Mouse (Mus musculus) heart, embryonic 13.5 days (tissue): ENCODE results near the gene Oxct2b. TPM values are rescaled to one million over a fixed set of nuclear protein-coding genes. Genes with fewer than 3 reads are reported as not detected.
"Not testable (repeated sequence)": the region's sequence is repeated elsewhere in the genome, so short reads cannot be mapped to it uniquely, and the experiment has no call there.

Source experiments
- ATAC-seq: fragments of 200-750 bp; cut with Nextera tagmentation; 2 replicates; pipeline ENCODE4 v1.8.0; 2017; ENCODE audit warnings: moderate TSS enrichment; ENCODE audit not compliant: insufficient number of reproducible peaks, low FRiP score, low TSS enrichment; ENCODE audit errors: extremely low read depth
- H3K27ac ChIP-seq: fragments of 300-500 bp; sonication (generic); replicated peaks from 2 replicates; pipeline ENCODE4 v1.5.1; 2015; ENCODE audit warnings: moderate library complexity, mild to moderate bottlenecking, inconsistent platforms
- H3K27me3 ChIP-seq: fragments of 300-500 bp; sonication (generic); replicated peaks from 2 replicates; pipeline ENCODE4 v1.6.1; 2015; ENCODE audit warnings: mild to moderate bottlenecking, inconsistent platforms
- H3K36me3 ChIP-seq: fragments of 300-500 bp; sonication (generic); 2 replicates; pipeline ENCODE4 v1.6.1; 2015; ENCODE audit warnings: mild to moderate bottlenecking, inconsistent platforms
- H3K4me1 ChIP-seq: fragments of 300-500 bp; sonication (generic); 2 replicates; pipeline ENCODE4 v1.6.1; 2015; ENCODE audit warnings: inconsistent platforms
- H3K4me2 ChIP-seq: fragments of 300-500 bp; sonication (generic); 2 replicates; pipeline ENCODE4 v1.6.1; 2015; ENCODE audit warnings: inconsistent platforms, mild to moderate bottlenecking, moderate library complexity
- H3K4me3 ChIP-seq: fragments of 300-500 bp; sonication (generic); 2 replicates; pipeline ENCODE4 v1.5.1; 2015; ENCODE audit warnings: moderate library complexity, mild to moderate bottlenecking, inconsistent platforms
- H3K9ac ChIP-seq: fragments of 300-500 bp; sonication (generic); 2 replicates; pipeline ENCODE4 v1.6.1; 2015; ENCODE audit warnings: inconsistent platforms, mild to moderate bottlenecking, moderate library complexity
- H3K9me3 ChIP-seq: fragments of 300-500 bp; sonication (generic); 2 replicates; pipeline ENCODE4 v1.6.1; 2016; ENCODE audit warnings: inconsistent platforms
- WGBS: fragments of 180-500 bp; shearing (Covaris S2); methylation state at CpG from one replicate; pipeline ENCODE4 v1.1.7; 2015; ENCODE audit warnings: mixed read lengths; 5-methylcytosine and 5-hydroxymethylcytosine counted together
- polyA plus RNA-seq: library from polyadenylated mRNA; unstranded; fragments of >200 nt; fragmentation: Nextera tagmentation; extraction: Ambion mirVana; gene quantifications from 2 replicates; pipeline ENCODE4 v1.2.1, GENCODE M21; 2015

The Oxct2b gene
- polyA plus RNA-seq, 1 experiment from 2014 or later = 0.11 TPM

DNA sequence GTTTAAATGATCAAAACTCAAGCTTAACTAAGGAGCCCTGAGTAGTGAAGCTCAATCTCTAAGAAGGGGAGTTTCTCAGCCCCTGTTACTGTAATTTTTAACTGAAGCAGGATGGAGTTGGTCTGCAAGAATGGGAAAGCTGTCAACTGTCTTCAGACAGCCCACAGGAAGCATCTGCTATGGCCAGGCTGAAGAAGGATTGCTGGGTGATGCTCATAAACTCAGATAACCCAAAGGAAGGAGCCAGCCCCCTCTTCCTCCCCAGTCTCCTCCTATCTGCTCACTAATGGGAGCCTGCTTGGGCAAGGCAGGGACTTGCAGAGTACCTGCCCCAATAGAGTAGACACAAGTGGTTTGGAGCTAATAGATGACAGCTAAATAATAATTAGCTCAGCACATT lies 39.8 kb downstream of the Oxct2b start:
- no peak for ATAC-seq
- peaks cover 32% of the 10 kb centered on the region for H3K27me3 ChIP-seq
- H3K9ac ChIP-seq = no peak overlapping the region
- H3K4me1 ChIP-seq = no peaks in the 10 kb centered on the region
- no peaks in the 10 kb centered on the region for H3K9me3 ChIP-seq
- no peak overlapping the region for H3K27ac ChIP-seq
- no peak overlapping the region for H3K4me2 ChIP-seq
- no peaks in the 10 kb centered on the region for H3K36me3 ChIP-seq
- H3K4me3 ChIP-seq = no peak overlapping the region

DNA sequence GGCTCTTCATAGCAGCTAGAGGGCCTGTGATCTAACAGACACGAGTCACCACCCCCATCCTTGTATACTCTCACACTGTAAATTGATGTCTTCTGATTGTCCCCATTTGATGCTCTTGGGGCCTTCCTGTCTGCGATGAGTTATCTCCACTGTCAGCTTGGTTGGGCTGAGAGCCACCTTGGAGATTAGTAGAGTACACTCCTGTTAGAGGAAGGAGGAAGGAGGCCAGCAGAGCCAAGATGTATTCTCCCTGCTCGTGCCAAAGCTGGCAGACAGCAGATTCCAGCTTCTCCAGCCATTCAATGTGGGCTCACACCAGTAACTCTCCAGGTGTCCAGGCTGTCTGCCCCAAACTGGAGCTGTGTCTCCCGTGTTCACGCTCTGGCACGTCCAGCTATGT lies 44.5 kb downstream of the Oxct2b start:
- Histone ChIP-seq H3K36me3 (no peaks in the 10 kb centered on the region), H3K27me3 (peaks cover 37% of the 10 kb centered on the region), H3K4me3 (no peak overlapping the region), H3K9ac (no peak overlapping the region), H3K4me1 (peaks cover 24% of the 10 kb centered on the region), H3K27ac (no peak overlapping the region), H3K4me2 (no peak overlapping the region), H3K9me3 (no peaks in the 10 kb centered on the region)
- 72% methylated on average over 6 of the region's 6 CpGs for WGBS
- ATAC-seq = no peak

DNA sequence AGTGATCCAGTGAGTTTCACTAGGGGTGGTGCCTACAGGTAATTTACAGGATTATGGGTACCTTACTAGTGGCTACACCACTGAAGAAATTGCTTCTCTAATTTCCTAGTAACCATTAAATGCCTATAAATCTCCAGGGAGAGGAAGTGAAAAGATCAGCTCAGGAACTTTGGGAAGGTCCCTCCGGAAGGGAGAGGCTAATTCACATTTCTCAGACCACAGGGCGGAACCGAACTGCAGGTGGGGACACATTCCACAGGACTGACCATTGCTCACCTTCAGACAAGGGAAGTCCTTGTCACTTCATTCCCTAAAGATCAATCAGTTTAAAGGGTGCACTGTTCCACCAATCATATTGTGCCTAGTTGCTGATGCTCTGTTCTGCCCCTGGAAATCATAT lies 45.2 kb downstream of the Oxct2b start:
- 81% methylated on average over 3 of the region's 3 CpGs for WGBS
- Histone ChIP-seq H3K4me1 (peaks cover 24% of the 10 kb centered on the region), H3K27me3 (peaks cover 33% of the 10 kb centered on the region)
- H3K27ac ChIP-seq, ATAC-seq, H3K9ac ChIP-seq, H3K4me3 ChIP-seq, H3K4me2 ChIP-seq, H3K9me3 ChIP-seq, H3K36me3 ChIP-seq: not testable (repeated sequence)

DNA sequence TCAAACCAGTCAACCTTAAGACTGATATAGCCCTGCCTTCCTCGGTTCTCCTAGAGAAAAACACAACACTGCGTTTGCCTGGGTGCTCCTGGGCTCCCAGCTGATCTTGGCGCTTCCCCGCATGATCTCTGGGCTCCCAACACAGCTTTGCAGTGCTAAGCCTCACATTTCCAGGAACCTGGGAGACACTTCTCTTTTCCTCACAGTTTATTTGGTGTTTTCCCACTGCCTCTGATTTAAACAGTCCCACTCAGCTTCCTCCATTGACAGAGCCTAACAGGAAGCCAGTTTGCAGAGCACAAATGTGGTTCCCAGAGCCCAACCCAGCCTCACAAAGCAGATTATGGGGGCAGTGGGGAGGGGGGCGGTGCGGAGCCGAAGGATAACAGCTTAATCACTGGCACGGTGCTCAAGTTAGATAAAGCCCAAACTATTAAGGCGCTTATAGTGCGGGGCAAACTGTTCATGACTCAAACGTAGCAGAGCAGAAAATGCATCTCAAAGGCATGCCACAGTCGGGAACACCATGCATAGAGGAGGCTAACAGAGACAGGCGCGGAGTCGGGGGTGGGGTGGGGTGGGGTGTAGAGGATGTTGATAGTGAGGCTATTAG lies 46.3 kb downstream of the Oxct2b start:
- peak overlapping the region; percentile 33 for H3K4me3 ChIP-seq
- no peak overlapping the region for H3K27ac ChIP-seq
- H3K9me3 ChIP-seq = no peaks in the 10 kb centered on the region
- no peaks in the 10 kb centered on the region for H3K36me3 ChIP-seq
- peaks cover 33% of the 10 kb centered on the region for H3K27me3 ChIP-seq
- 7% methylated on average over 15 of the region's 15 CpGs for WGBS
- H3K4me1 ChIP-seq = peaks cover 24% of the 10 kb centered on the region
- peak overlapping the region; percentile 61; the same call in 1 of the 2 replicates for H3K9ac ChIP-seq
- no peak for ATAC-seq
- peak overlapping the region; percentile 63 for H3K4me2 ChIP-seq

DNA sequence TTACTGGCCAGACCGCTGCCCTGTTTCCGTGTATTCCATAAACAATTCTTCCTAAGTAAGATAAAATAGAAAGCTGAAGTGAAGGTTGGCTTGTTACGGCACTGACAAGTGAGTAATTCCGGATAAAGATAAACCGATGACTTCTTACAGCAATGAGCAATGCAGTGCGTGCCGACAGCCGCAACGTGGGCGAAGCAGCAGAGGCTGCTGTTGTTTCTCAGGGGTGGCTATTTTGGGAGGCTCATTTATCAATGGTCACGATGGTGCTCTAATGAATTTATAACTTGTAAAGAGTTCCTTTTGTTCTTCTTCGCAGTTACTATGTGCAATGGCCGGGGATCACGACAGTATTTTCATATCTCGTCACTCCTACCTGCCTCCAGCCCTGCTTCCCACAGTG lies 48.1 kb downstream of the Oxct2b start:
- no peak overlapping the region for H3K4me3 ChIP-seq
- H3K9me3 ChIP-seq = peaks cover 3% of the 10 kb centered on the region; the same call in 1 of the 2 replicates
- no peaks in the 10 kb centered on the region for H3K36me3 ChIP-seq
- no peak overlapping the region for H3K9ac ChIP-seq
- peak overlapping the region; percentile 39 for H3K4me2 ChIP-seq
- peaks cover 33% of the 10 kb centered on the region for H3K27me3 ChIP-seq
- no peak for ATAC-seq
- no peak overlapping the region for H3K27ac ChIP-seq
- 32% methylated on average over 15 of the region's 15 CpGs for WGBS
- H3K4me1 ChIP-seq = peaks cover 24% of the 10 kb centered on the region

Other genes with a start within 250 kb of the Oxct2b start
- 49.7 and 50.8 TPM in 2 replicates for gene Cap1, start 230.2 kb upstream of the Oxct2b start, polyA plus RNA-seq
- gene Mfsd2a, start 155.1 kb upstream of the Oxct2b start, polyA plus RNA-seq = 0.98 and 1.0 TPM in 2 replicates
- 0.75 and 1.4 TPM in 2 replicates for gene Mycl, start 120.6 kb upstream of the Oxct2b start, polyA plus RNA-seq
- gene Trit1, start 99.7 kb upstream of the Oxct2b start, polyA plus RNA-seq = 10.5 and 10.6 TPM in 2 replicates
- 0.08 and 0.15 TPM in 2 replicates for gene Bmp8b, start 11.1 kb upstream of the Oxct2b start, polyA plus RNA-seq
- 51.3 and 56.7 TPM in 2 replicates for gene Ppie, start 23.7 kb downstream of the Oxct2b start, polyA plus RNA-seq
- gene Hpcal4, start 67.0 kb downstream of the Oxct2b start, polyA plus RNA-seq = 1.6 and 1.7 TPM in 2 replicates
- 0.83 and 1.1 TPM in 2 replicates for gene Nt5c1a, start 85.2 kb downstream of the Oxct2b start, polyA plus RNA-seq
- 9.2 and 9.3 TPM in 2 replicates for gene Heyl, start 117.3 kb downstream of the Oxct2b start, polyA plus RNA-seq
- gene Pabpc4, start 146.1 kb downstream of the Oxct2b start, polyA plus RNA-seq = 52.0 and 56.4 TPM in 2 replicates
- not detected in 2 replicates for gene Oxct2a, start 207.4 kb downstream of the Oxct2b start, polyA plus RNA-seq
- 0.06 and 0.13 TPM in 2 replicates for gene Bmp8a, start 227.0 kb downstream of the Oxct2b start, polyA plus RNA-seq